Mouse (Mus musculus) urinary bladder, postnatal 4 days (tissue): ENCODE data around the gene Mxd1.
A peak's percentile ranks its signal among the peaks of the same experiment; 100 is the strongest.

Experiments used
- DNase-seq, 2 experiments: peaks; one replicate each; pipeline ENCODE4 v3.0.0; 2021 to 2022; ENCODE audit warnings: low spot score in 2 of 2

Mxd1 gene

DNA sequence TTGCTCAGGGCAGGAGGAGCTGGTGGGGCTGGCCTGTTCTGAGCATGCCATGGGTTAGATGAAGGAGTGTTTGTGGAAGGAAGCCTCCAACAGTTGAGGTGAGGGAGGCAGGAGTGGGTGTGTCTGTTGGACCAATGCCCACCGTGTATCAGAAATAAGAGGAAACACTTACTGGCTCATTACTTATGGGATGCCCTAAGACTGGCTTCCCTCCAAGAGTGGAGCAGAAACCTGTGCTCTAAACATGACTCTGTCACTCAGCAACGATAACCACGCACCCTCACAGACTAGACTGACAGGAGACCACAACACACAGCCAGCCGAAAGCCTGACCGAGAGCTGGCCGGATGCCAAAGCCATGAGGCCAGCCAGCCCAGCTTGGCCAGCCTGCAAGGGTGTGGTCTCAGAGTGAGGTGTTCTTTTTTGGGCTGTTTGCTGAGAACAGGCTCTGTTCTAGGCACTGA lies 69.0 kb downstream of the Mxd1 start:
- peak in 1 of 2 experiments; percentile 53 for DNase-seq

DNA sequence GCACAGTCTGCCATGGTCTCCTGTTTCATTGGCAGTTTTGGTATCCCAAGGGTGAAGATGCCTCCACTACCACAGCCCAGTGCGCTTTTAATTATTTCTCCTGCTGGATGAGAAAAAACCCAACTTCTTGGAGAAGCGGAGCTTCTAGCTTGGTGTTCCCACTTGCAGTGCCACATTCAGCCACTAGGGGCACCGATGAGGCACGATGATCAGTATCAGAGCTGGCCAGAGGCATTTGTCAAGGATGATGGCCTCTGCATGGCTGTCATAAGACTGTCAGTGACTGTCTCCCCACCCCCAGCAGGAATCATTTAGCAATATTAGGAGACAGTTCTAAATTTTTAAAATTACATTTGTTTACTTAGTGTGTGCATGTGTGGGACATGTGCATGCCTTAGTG lies 69.8 kb downstream of the Mxd1 start:
- peak; percentile 55 to 87 for DNase-seq

DNA sequence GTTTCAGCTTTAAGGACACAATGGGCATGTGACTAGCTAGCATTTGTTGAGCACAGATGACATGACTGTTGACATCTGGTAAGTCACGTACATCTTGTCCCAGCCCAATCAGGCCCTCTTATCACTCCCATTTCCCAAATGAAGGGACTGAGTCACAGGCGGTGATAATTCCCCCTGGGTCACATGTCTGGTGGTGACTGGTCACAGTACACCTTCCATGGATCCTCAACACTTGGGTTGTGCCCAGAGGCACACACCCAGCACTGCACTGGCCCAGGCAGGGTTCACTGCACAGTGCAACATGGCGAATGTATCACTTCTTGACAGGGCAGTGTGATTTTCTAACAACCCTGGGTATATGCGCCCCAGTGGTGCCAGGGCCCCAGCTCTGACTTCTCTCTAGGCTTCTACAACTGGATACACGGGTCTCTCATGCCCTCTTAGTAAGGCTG lies 70.2 kb downstream of the Mxd1 start:
- DNase-seq = no peak
